Mouse (Mus musculus) liver, adult 10 weeks (tissue): ENCODE measurements around the gene Gprc5d. TPM values are rescaled to one million over a fixed set of nuclear protein-coding genes. Genes with fewer than 3 reads are reported as not detected.

Source experiments
- polyA plus RNA-seq: library from polyadenylated mRNA; stranded (reverse); fragments of 350-450 nt; fragmentation: Illumina TruSeq; extraction: RNeasy Lipid Tissue Mini Kit (QIAGEN cat#74804); gene quantifications from one replicate; pipeline ENCODE4 v1.2.3, GENCODE M21; 2014; ENCODE audit warnings: low read depth, low replicate concordance

Gene Gprc5d
- polyA plus RNA-seq: not detected

DNA sequence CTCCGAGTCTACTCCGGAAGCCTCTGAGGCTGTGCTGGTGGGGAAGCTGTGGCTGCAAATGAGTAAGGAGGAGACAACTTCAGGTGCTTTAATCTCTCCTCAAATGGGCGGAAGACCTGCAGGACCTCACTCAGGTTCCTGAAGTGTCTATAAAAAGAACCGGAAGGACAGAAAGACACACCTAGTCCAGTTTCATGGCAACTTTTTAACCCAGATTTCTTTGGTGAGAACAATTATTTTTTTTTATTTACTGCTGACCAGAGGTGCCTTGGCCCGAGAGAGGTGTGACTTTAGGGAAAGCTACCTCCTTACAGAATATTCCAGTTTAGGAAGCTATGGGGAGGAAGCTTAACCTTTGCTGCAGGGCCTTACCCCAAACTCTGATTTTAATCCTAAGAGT is at the start of gene Gprc5d:
Gene Gprc5d (minus strand): TSS at position 101 of the 400 bp plus-strand sequence.

DNA sequence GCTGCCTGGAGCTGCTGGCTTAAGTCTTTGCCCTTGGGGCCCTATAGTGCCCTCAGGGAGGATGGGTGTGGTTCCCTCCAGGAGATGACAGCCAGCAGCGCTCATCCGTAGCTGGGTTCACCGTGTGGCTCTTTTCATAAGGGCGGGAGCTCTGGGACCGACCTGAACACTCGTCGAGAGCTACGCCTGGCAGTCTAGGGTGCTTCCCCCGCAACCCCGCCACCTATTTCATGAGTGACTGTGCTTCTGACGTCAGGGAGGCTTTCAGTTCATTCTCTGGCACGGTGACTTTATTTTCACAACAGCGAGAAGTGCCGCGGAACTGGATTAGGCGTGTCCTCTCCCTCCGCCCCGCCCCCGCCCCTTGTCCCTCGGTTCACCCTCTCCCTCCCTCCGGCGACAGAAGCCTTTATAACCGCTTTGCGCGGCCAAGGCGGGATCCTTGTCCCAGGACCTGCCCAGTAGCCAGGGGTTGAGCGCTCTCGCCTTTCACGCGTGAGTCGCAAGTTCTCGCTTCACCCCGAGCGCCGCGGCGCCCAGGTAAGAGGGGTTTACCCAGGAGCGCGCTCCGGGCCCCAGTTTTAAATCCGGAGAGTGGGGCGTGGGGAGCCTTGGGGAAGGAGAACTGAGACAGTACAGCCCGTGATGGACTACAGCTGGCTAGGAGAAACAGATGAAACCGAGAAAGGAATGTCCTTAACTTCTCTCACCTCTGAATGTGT is 52.7 kb downstream of the Gprc5d start, which contains the start of gene Gprc5a:
Gene Gprc5a (plus strand): TSS at position 416 of the 722 bp plus-strand sequence.

Other genes starting within 250 kb of the Gprc5d start
- 1.1 TPM for gene Gpr19, start 219.7 kb downstream of the Gprc5d start, polyA plus RNA-seq
- gene Cdkn1b, start 197.9 kb downstream of the Gprc5d start, polyA plus RNA-seq: 32.6 TPM
- gene Apold1, start 136.6 kb downstream of the Gprc5d start, polyA plus RNA-seq: 1.2 TPM
- gene Ddx47, start 106.7 kb downstream of the Gprc5d start, polyA plus RNA-seq: 73.3 TPM
- not detected for gene Gprc5a, start 52.6 kb downstream of the Gprc5d start, polyA plus RNA-seq
- 10.6 TPM for gene Fam234b, start 79.7 kb upstream of the Gprc5d start, polyA plus RNA-seq
- 182 TPM for gene Hebp1, start 79.7 kb upstream of the Gprc5d start, polyA plus RNA-seq
- gene Gsg1, start 136.1 kb upstream of the Gprc5d start, polyA plus RNA-seq: not detected
- gene Pbp2, start 192.1 kb upstream of the Gprc5d start, polyA plus RNA-seq: not detected
- gene Emp1, start 244.3 kb upstream of the Gprc5d start, polyA plus RNA-seq: 3.6 TPM